Comparison of ENCODE assay signal across 8 mouse cellular contexts in the genomic region with DNA sequence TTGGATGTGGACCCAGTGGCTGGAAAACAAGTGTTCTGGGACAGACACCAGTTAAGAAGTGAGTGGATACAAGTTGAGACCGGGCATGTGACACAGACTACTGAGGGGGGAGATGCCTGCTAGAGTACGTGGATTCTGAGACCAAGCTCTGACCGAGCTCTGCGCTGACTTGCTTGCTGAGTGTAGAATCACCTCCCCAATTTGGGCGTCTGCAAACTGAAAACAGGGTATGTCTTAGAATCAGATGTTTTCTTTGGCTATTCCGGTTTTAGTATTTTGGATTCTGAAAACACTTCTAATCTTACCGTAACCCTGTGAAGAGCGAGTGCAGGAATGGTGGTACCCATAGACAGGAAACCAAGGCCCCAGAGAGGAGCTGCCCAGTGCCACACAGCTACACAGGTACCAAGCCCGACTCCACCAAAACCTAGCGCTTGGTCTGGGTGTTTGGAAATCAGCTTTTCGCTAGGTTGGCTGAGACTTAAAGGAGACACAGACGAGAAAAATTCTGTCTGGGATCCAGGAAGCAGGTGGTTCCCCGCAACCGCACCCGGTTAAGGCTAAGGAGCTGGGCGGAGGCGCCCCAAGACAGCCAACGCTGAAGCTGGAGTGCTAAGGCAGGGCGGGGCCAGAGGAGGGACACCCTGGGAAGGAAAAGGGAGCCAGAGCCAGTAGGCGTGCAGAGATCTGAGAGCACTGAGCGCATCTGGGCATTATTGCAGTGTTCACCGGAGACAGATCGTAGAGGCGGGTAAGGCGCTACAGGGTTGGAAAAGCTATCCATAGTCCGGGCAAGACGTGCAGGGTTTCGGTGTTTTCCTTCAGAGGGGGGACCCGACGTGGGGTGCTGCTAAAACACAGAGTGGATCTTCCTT. TPM values are rescaled to one million over a fixed set of nuclear protein-coding genes. Genes with fewer than 3 reads are reported as not detected.
A peak's percentile ranks its signal among the peaks of the same experiment; 100 is the strongest.
DNase-seq lines count a peak whose midpoint lies in the region; ATAC-seq and TF ChIP-seq lines count a peak whose summit lies in the region.

No protein-coding gene starts in this region.

- peak overlapping the region; percentile 73 for H3K4me3 ChIP-seq in gastrocnemius, adult 2 months
- peak overlapping the region; percentile 33 for H3K4me3 ChIP-seq in hindbrain, embryonic 14.5 days (replicated peaks; ENCODE audit: low read length)
- peak overlapping the region; percentile 36 for H3K4me3 ChIP-seq in left cerebral cortex, adult 2 months

- no peaks in the 10 kb centered on the region for H3K36me3 ChIP-seq in hindbrain, embryonic 14.5 days (replicated peaks; ENCODE audit: control insufficient read depth, insufficient read depth)

- intact Hi-C loops in gastrocnemius, adult 2 months (cut with DNase I) = no loop called here
- intact Hi-C loops in left cerebral cortex, adult 2 months (cut with DNase I) = no loop called here

- TF ChIP-seq CTCF in gastrocnemius, adult 2 months (IDR thresholded peaks at IDR 0.05) = no peak
- TF ChIP-seq CTCF in left cerebral cortex, adult 2 months (IDR thresholded peaks at IDR 0.05) = no peak

- no peaks in the 10 kb centered on the region for H3K9me3 ChIP-seq in hindbrain, embryonic 14.5 days (ENCODE audit: control insufficient read depth, low read length)

- ATAC-seq in hindbrain, embryonic 14.5 days (ENCODE audit: low FRiP score) = no peak; the same call in 1 of the 2 replicates

- peaks cover 37% of the 10 kb centered on the region for H3K27me3 ChIP-seq in hindbrain, embryonic 14.5 days (ENCODE audit: control insufficient read depth, insufficient read depth, low read length)

- peak overlapping the region; percentile 60 for H3K4me2 ChIP-seq in hindbrain, embryonic 14.5 days (replicated peaks)

- peak overlapping the region; percentile 3 for H3K9ac ChIP-seq in hindbrain, embryonic 14.5 days

- WGBS in hindbrain, embryonic 14.5 days = 10% methylated on average over 30 of the region's 30 CpGs

- H3K4me1 ChIP-seq in hindbrain, embryonic 14.5 days (replicated peaks; ENCODE audit: control insufficient read depth, insufficient read depth, low read length) = peaks cover 7% of the 10 kb centered on the region; the same call in 1 of the 2 replicates

- DNase-seq in Muller cell, postnatal 12 days (ENCODE audit: inconsistent ontology term) = peak; percentile 30
- peak; percentile 75 for DNase-seq in embryo, embryonic 10 days (ENCODE audit: low spot score)
- peak; percentile 68 for DNase-seq in gastrocnemius, adult 2 months
- DNase-seq in hindbrain, embryonic 14.5 days (ENCODE audit: low spot score) = no peak
- DNase-seq in left cerebral cortex, adult 2 months (ENCODE audit: extremely low spot score in 1 of 2, low spot score in 2 of 2) = peak; percentile 62 to 68
- DNase-seq in lung, postnatal 36 days = peak; percentile 83
- DNase-seq in right cerebral cortex, adult 2 months (ENCODE audit: low spot score in 2 of 2) = peak; percentile 65 to 66
- peak; percentile 41 to 65 for DNase-seq in urinary bladder, postnatal 4 days (ENCODE audit: low spot score in 2 of 2)

- H3K27ac ChIP-seq in gastrocnemius, adult 2 months = peak overlapping the region; percentile 46; the same call in 1 of the 2 replicates
- H3K27ac ChIP-seq in hindbrain, embryonic 14.5 days = no peak overlapping the region
- no peak overlapping the region for H3K27ac ChIP-seq in left cerebral cortex, adult 2 months

RNA-seq across cellular contexts. Expression of gene Kcne3, which starts 2.0 kb away (rescaled TPM):
- under 1 TPM in 1 of 2 experiments, not detected in 1; 0.59 TPM for total RNA-seq in gastrocnemius, adult 2 months (2021)
- 0.30 and 0.50 TPM in 2 replicates for polyA plus RNA-seq in hindbrain, embryonic 14.5 days (2014; fragmentation: Nextera tagmentation; extraction: Ambion mirVana)
- under 1 TPM in 1 of 2 experiments, not detected in 1; 0.48 TPM for total RNA-seq in left cerebral cortex, adult 2 months (2021)

RNA-seq across cellular contexts. Expression of gene Lipt2, which starts 19.2 kb away (rescaled TPM):
- total RNA-seq in gastrocnemius, adult 2 months (2021) = 1 to 10 TPM; 4.7 to 5.3 TPM
- 19.2 and 20.2 TPM in 2 replicates for polyA plus RNA-seq in hindbrain, embryonic 14.5 days (2014; fragmentation: Nextera tagmentation; extraction: Ambion mirVana)
- total RNA-seq in left cerebral cortex, adult 2 months (2021) = 1 to 10 TPM; 4.5 to 5.3 TPM

RNA-seq across cellular contexts. Expression of gene Pgm2l1, which starts 48.9 kb away (rescaled TPM):
- total RNA-seq in gastrocnemius, adult 2 months (2021) = 10 to 100 TPM; 16.0 to 19.3 TPM
- polyA plus RNA-seq in hindbrain, embryonic 14.5 days (2014; fragmentation: Nextera tagmentation; extraction: Ambion mirVana) = 29.0 and 29.1 TPM in 2 replicates
- 100 to 1,000 TPM; 278 to 282 TPM for total RNA-seq in left cerebral cortex, adult 2 months (2021)

RNA-seq across cellular contexts. Expression of gene Pold3, which starts 56.9 kb away (rescaled TPM):
- total RNA-seq in gastrocnemius, adult 2 months (2021) = 1 to 10 TPM; 5.6 to 6.3 TPM
- polyA plus RNA-seq in hindbrain, embryonic 14.5 days (2014; fragmentation: Nextera tagmentation; extraction: Ambion mirVana) = 43.1 and 45.8 TPM in 2 replicates
- total RNA-seq in left cerebral cortex, adult 2 months (2021) = 10 to 100 TPM; 34.0 to 37.3 TPM

Comparison
In these comparisons a context has a peak if more than half of its experiments do, and no peak if none do; other contexts are left out.
1. RNA of gene Pgm2l1, which starts 48.9 kb away (total RNA-seq): 278 to 282 TPM in left cerebral cortex, adult 2 months; 16.0 to 19.3 TPM in gastrocnemius, adult 2 months; every median in the first group is over 10 times any median in the second.
2. Peak in every context shown above with its lines, with median percentiles within 50 percentile points of each other: H3K4me3 ChIP-seq.